In the genomic region with DNA sequence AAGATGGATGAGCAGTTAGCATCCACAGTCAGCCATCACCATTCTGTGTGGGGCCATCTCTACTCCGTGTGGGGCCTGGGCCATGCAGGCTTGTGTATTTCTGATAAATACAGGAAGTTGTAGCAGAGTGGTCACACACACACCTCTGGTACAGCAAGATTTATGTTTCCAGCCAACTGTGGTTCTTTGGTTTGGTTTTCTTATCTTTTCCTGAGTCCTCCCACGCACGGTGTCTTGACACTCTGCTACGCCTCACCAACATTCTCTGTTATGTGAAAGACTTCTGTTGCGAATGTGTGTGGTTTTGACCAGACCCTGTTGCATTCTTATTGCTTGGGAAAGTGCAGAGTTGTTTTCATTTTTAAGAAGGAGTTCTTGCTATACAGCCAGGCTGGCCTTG, we compare ENCODE assay signal across 13 mouse cellular contexts. TPM values are rescaled to one million over a fixed set of nuclear protein-coding genes. Genes with fewer than 3 reads are reported as not detected.
A peak's percentile ranks its signal among the peaks of the same experiment; 100 is the strongest.
DNase-seq lines count a peak whose midpoint lies in the region; ATAC-seq and TF ChIP-seq lines count a peak whose summit lies in the region.
"Had no signal": no experiment of that assay in that cellular context is flagged by ENCODE, and none has a peak within 500 bp of the region (broad histone marks: within the 10 kb centered on the region; RNA-seq: fewer than 3 reads in every experiment).

No protein-coding gene starts in this region.

- H3K27ac ChIP-seq in spleen, adult 2 months (ENCODE audit: insufficient read depth, low read length) = peak overlapping the region; percentile 90
- no peak overlapping the region for H3K27ac ChIP-seq in liver, embryonic 16.5 days (ENCODE audit: low read length)

- WGBS in spleen, adult 2 months = 14% methylated on average over 5 of the region's 5 CpGs
- 7% methylated on average over 5 of the region's 5 CpGs for WGBS in liver, embryonic 16.5 days (ENCODE audit: insufficient replicate concordance)

- H3K4me3 ChIP-seq in spleen, adult 2 months (ENCODE audit: extremely low read depth, insufficient read depth, insufficient read length) = no peak overlapping the region
- H3K4me3 ChIP-seq in liver, embryonic 16.5 days (ENCODE audit: low read depth, low read length) = no peak overlapping the region

- no peak for TF ChIP-seq CTCF in spleen, adult 2 months (IDR thresholded peaks at IDR 0.05; ENCODE audit: extremely low read depth, insufficient read depth, insufficient read length, insufficient replicate concordance)

- DNase-seq in spleen, adult 2 months (ENCODE audit: low read depth in 1 of 2, low spot score in 2 of 2) = peak in 1 of 2 experiments; percentile 59
- DNase-seq in spleen, adult 18-20 months = no peak
- peak; percentile 57 for DNase-seq in splenic B cell, adult 2 months (ENCODE audit: low read depth, low spot score)
- no peak for DNase-seq in cerebellum, adult 9-11 months
- DNase-seq in gastrocnemius, postnatal 36 days = no peak
- no peak for DNase-seq in left cerebral cortex, adult 9 months (ENCODE audit: low spot score in 2 of 2)
- DNase-seq: heart, postnatal 14 days; kidney, adult 11 months; left cerebral cortex, postnatal 4 days; lung, postnatal 14 days had no signal

- no peaks in the 10 kb centered on the region for H3K36me3 ChIP-seq in spleen, adult 2 months (ENCODE audit: control insufficient read depth, insufficient read depth, low read length)
- no peaks in the 10 kb centered on the region for H3K36me3 ChIP-seq in liver, embryonic 16.5 days (ENCODE audit: control insufficient read depth, insufficient read depth)
- no peaks in the 10 kb centered on the region for H3K36me3 ChIP-seq in splenic B cell, adult 2 months (ENCODE audit: control insufficient read depth, insufficient read depth, low read length, poor library complexity, severe bottlenecking)

- peak; percentile 57 for ATAC-seq in activated CD4-positive, CD25-positive, alpha-beta regulatory T cell, adult 4 months
- 0 out of 2 replicates have a peak, but pooled peaks have one; percentile 32 for ATAC-seq in liver, embryonic 16.5 days (ENCODE audit: low read depth)
- ATAC-seq: forebrain, embryonic 16.5 days had no signal

- no peak overlapping the region for H3K9ac ChIP-seq in liver, embryonic 16.5 days (ENCODE audit: low read depth, low read length)

- intact Hi-C loops in gastrocnemius, postnatal 36 days (cut with DNase I) = no loop called here

- H3K9me3 ChIP-seq in liver, embryonic 16.5 days (replicated peaks; ENCODE audit: control insufficient read depth, low read length) = no peaks in the 10 kb centered on the region

- H3K27me3 ChIP-seq in spleen, adult 2 months (ENCODE audit: control insufficient read depth, insufficient read depth, low read length) = no peaks in the 10 kb centered on the region
- no peaks in the 10 kb centered on the region for H3K27me3 ChIP-seq in liver, embryonic 16.5 days (ENCODE audit: control insufficient read depth, insufficient read depth, low read depth, low read length)
- no peaks in the 10 kb centered on the region for H3K27me3 ChIP-seq in splenic B cell, adult 2 months (ENCODE audit: control insufficient read depth, insufficient read depth, low read length, poor library complexity, severe bottlenecking)

- H3K4me2 ChIP-seq in liver, embryonic 16.5 days (ENCODE audit: low read depth, low read length) = no peak overlapping the region

- H3K4me1 ChIP-seq in spleen, adult 2 months (ENCODE audit: control insufficient read depth, insufficient read depth, insufficient read length) = peaks cover 29% of the 10 kb centered on the region
- H3K4me1 ChIP-seq in liver, embryonic 16.5 days (ENCODE audit: control insufficient read depth, low read depth, low read length) = no peaks in the 10 kb centered on the region; the same call in 1 of the 2 replicates

- TF ChIP-seq POLR2A in spleen, adult 2 months (IDR thresholded peaks at IDR 0.05; ENCODE audit: low read depth, low read length) = no peak

RNA-seq across cellular contexts. Expression of a gene that starts 5.1 kb away (rescaled TPM):
- polyA plus RNA-seq in spleen, adult 2 months (2012; rRNA removed) = 325 and 338 TPM in 2 replicates
- 100 to 1,000 TPM in 1 of 2 experiments, 10 to 100 TPM in 1; 81.1 to 115 TPM for polyA plus RNA-seq in activated CD4-positive, CD25-positive, alpha-beta regulatory T cell, adult 4 months (2017; shearing (Covaris generic))
- polyA plus RNA-seq in liver, embryonic 16.5 days (2015; fragmentation: Nextera tagmentation; extraction: Ambion mirVana) = 10.2 and 11.6 TPM in 2 replicates
- 10 to 100 TPM; 36.2 to 45.2 TPM for total RNA-seq in gastrocnemius, postnatal 36 days (2021)

RNA-seq across cellular contexts. Expression of a gene that starts 34.0 kb away (rescaled TPM):
- polyA plus RNA-seq in spleen, adult 2 months (2012; rRNA removed) = 41.6 and 48.4 TPM in 2 replicates
- not detected for polyA plus RNA-seq in activated CD4-positive, CD25-positive, alpha-beta regulatory T cell, adult 4 months (2017; shearing (Covaris generic))
- 0.75 and 0.76 TPM in 2 replicates for polyA plus RNA-seq in liver, embryonic 16.5 days (2015; fragmentation: Nextera tagmentation; extraction: Ambion mirVana)
- total RNA-seq in gastrocnemius, postnatal 36 days (2021) = 100 to 1,000 TPM; 835 to 915 TPM

RNA-seq across cellular contexts. Expression of a gene that starts 45.7 kb away (rescaled TPM):
- polyA plus RNA-seq in spleen, adult 2 months (2012; rRNA removed) = 22.1 and 26.8 TPM in 2 replicates
- polyA plus RNA-seq in activated CD4-positive, CD25-positive, alpha-beta regulatory T cell, adult 4 months (2017; shearing (Covaris generic)) = 1 to 10 TPM; 4.3 to 5.6 TPM
- polyA plus RNA-seq in liver, embryonic 16.5 days (2015; fragmentation: Nextera tagmentation; extraction: Ambion mirVana) = 129 and 145 TPM in 2 replicates
- total RNA-seq in gastrocnemius, postnatal 36 days (2021) = 10 to 100 TPM; 14.1 to 15.9 TPM
- polyA plus RNA-seq: forebrain, embryonic 16.5 days had no signal

Comparison
In these comparisons a context has a peak if more than half of its experiments do, and no peak if none do; other contexts are left out.
1. RNA of a gene that starts 34.0 kb away (polyA plus RNA-seq): 41.6 to 48.4 TPM in spleen, adult 2 months; 0.75 to 0.76 TPM in liver, embryonic 16.5 days and not detected in activated CD4-positive, CD25-positive, alpha-beta regulatory T cell, adult 4 months; every median in the first group is over 10 times any median in the second.